Mouse (Mus musculus) limb, embryonic 15.5 days (tissue): ENCODE measurements around the gene Fbn1. TPM values are rescaled to one million over a fixed set of nuclear protein-coding genes. Genes with fewer than 3 reads are reported as not detected.
"Not testable (repeated sequence)": the region's sequence is repeated elsewhere in the genome, so short reads cannot be mapped to it uniquely, and the experiment has no call there.

Experiments used
- ATAC-seq: fragments of 200-750 bp; cut with Nextera tagmentation; 2 replicates; pipeline ENCODE4 v1.8.0; 2017; ENCODE audit warnings: low read depth, moderate TSS enrichment; ENCODE audit not compliant: insufficient number of reproducible peaks, low FRiP score, low TSS enrichment
- H3K27ac ChIP-seq: fragments of 300-500 bp; sonication (generic); 2 replicates; pipeline ENCODE4 v1.5.1; 2015; ENCODE audit warnings: moderate library complexity, mild to moderate bottlenecking, inconsistent platforms
- H3K27me3 ChIP-seq: fragments of 300-500 bp; sonication (generic); 2 replicates; pipeline ENCODE4 v1.6.1; 2015; ENCODE audit warnings: inconsistent platforms
- H3K36me3 ChIP-seq: fragments of 300-500 bp; sonication (generic); 2 replicates; pipeline ENCODE4 v1.6.1; 2015; ENCODE audit warnings: inconsistent platforms
- H3K4me1 ChIP-seq: fragments of 300-500 bp; sonication (generic); 2 replicates; pipeline ENCODE4 v1.6.1; 2015; ENCODE audit warnings: inconsistent platforms
- H3K4me2 ChIP-seq: fragments of 300-500 bp; sonication (generic); 2 replicates; pipeline ENCODE4 v1.6.1; 2015; ENCODE audit warnings: mild to moderate bottlenecking, inconsistent platforms
- H3K4me3 ChIP-seq: fragments of 300-500 bp; sonication (generic); 2 replicates; pipeline ENCODE4 v1.5.1; 2015; ENCODE audit warnings: mild to moderate bottlenecking, inconsistent platforms
- H3K9ac ChIP-seq: fragments of 300-500 bp; sonication (generic); 2 replicates; pipeline ENCODE4 v1.6.1; 2015; ENCODE audit warnings: inconsistent platforms
- H3K9me3 ChIP-seq: fragments of 300-500 bp; sonication (generic); 2 replicates; pipeline ENCODE4 v1.6.1; 2016; ENCODE audit warnings: inconsistent platforms
- WGBS: fragments of 180-500 bp; shearing (Covaris S2); methylation state at CpG from one replicate; pipeline ENCODE4 v1.1.7; 2015; 5-methylcytosine and 5-hydroxymethylcytosine counted together
- polyA plus RNA-seq: library from polyadenylated mRNA; unstranded; fragments of >200 nt; fragmentation: Nextera tagmentation; extraction: Ambion mirVana; gene quantifications from 2 replicates; pipeline ENCODE4 v1.2.1, GENCODE M21; 2015

Gene Fbn1
- polyA plus RNA-seq, 1 experiment from 2014 or later: 31.2 TPM

GRCm38 (mm10) chr2:125298841-125299240, 209.0 kb downstream of the Fbn1 start:
- H3K4me2 ChIP-seq: no peak overlapping the region
- H3K4me3 ChIP-seq: no peak overlapping the region
- H3K36me3 ChIP-seq: peaks cover 18% of the 10 kb centered on the region
- H3K27ac ChIP-seq: no peak overlapping the region
- H3K27me3 ChIP-seq: no peaks in the 10 kb centered on the region
- H3K4me1 ChIP-seq: peaks cover 8% of the 10 kb centered on the region; the same call in 1 of the 2 replicates
- 87% methylated on average over 1 of the region's 1 CpGs for WGBS
- H3K9ac ChIP-seq: no peak overlapping the region
- no peak for ATAC-seq
- no peaks in the 10 kb centered on the region for H3K9me3 ChIP-seq

DNA sequence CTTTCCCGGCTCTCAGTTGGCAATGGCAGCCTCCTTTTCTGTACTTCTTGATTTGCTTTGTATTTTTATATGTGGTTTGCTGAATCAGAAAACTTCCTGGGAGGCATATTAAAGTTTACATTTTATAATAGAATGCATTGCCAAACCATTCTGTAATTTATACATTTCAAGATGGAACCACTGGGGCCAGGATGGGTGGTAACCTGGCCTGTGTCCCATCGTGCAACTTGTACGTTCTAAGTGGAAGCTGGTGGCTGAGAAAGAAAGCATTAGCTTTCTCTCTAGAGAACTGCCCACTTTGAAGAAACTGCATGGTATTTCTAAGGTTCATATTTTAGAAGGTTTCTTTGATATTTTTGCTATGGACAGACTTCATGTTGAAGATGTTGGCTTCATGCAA, 212.3 kb downstream of the Fbn1 start:
- Histone ChIP-seq H3K4me3 (no peak overlapping the region), H3K27me3 (no peaks in the 10 kb centered on the region), H3K4me2 (no peak overlapping the region), H3K9ac (no peak overlapping the region), H3K9me3 (no peaks in the 10 kb centered on the region), H3K27ac (peak overlapping the region; percentile 27; the same call in 1 of the 2 replicates), H3K4me1 (peaks cover 14% of the 10 kb centered on the region), H3K36me3 (0 out of 2 replicates have a peak, but pooled peaks cover under 1% of the 10 kb centered on the region)
- no peak for ATAC-seq
- 57% methylated on average over 3 of the region's 3 CpGs for WGBS

DNA sequence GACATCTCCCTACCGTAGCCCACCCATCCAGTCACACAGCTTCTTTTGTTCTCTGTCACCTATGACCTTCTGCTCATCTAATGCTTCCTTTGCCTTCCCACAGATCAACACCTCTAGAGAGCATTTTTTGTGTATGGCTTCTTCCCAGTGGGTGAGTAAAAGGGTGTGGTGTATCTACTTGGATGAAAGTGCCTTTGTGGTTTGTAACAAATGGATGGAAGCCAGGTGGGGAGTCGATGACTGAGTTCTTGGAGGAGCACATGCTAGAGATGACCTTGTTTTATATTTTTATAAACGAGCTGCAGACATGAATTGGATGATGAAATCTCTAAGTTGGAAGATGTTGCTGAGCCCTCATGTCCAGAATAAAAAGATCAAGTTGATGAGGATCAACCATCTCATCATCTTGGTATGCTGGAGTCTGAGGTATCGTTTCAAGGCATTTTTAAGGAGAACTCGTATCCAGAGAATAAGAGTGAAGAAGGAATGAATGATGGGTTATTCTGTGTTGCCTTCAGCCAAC, 213.8 kb downstream of the Fbn1 start:
- Histone ChIP-seq H3K27ac (no peak overlapping the region), H3K4me3 (no peak overlapping the region), H3K9ac (no peak overlapping the region), H3K4me2 (no peak overlapping the region), H3K9me3 (no peaks in the 10 kb centered on the region), H3K36me3 (no peaks in the 10 kb centered on the region), H3K4me1 (peaks cover 19% of the 10 kb centered on the region), H3K27me3 (no peaks in the 10 kb centered on the region)
- ATAC-seq: 0 out of 2 replicates have a peak, but pooled peaks have one; percentile 25
- WGBS: 70% methylated on average over 5 of the region's 5 CpGs

DNA sequence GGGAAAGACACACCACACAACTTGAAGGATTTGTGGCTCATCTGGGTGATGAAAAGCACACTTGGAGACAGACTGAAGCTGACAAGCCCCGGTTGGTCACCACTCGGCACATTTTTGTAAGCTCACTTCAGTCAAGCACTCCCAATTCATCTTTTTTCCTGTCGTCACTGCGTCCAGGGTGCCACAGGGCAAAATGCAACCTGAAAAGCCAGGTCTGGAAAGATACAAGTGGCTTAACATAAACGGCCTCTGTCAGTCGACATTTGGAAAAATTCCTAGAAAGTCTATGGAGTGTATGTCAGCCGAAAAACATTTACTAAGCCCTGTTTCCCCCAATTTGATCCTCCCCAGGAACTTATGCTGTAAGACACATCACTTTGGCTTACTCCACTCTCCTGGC, 215.2 kb downstream of the Fbn1 start:
- no peak overlapping the region for H3K27ac ChIP-seq
- H3K9ac ChIP-seq: no peak overlapping the region
- H3K9me3 ChIP-seq: no peaks in the 10 kb centered on the region
- peaks cover 19% of the 10 kb centered on the region for H3K4me1 ChIP-seq
- 62% methylated on average over 7 of the region's 7 CpGs for WGBS
- H3K27me3 ChIP-seq: no peaks in the 10 kb centered on the region
- H3K36me3 ChIP-seq: no peaks in the 10 kb centered on the region
- no peak for ATAC-seq
- no peak overlapping the region for H3K4me2 ChIP-seq
- H3K4me3 ChIP-seq: no peak overlapping the region

DNA sequence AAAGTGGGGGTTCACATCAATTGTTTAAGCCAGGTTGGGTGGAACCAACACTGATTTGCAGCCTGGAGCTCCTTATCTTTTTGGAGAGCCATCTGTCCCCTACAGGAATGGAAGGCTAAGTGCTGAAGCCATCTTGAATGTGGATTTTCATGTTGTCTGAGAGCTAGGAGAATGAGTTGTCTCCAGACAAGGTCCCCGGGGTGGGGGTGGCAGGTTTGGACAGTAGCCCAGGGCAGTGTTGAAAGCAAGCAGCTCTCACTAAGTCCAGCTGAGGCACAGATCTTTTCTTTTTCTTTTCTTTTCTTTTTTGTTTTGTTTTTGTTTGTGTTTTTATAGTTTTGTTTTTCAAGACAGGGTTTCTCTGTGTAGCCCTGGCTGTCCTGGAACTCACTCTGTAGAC, 216.7 kb downstream of the Fbn1 start:
- ATAC-seq: no peak
- Histone ChIP-seq H3K27ac (peak overlapping the region; percentile 22), H3K36me3 (no peaks in the 10 kb centered on the region), H3K9ac (no peak overlapping the region), H3K4me3 (no peak overlapping the region), H3K4me2 (no peak overlapping the region), H3K4me1 (peaks cover 19% of the 10 kb centered on the region), H3K27me3 (no peaks in the 10 kb centered on the region), H3K9me3 (no peaks in the 10 kb centered on the region)
- WGBS: 60% methylated on average over 1 of the region's 1 CpGs

GRCm38 (mm10) chr2:125290197-125290965, 217.4 kb downstream of the Fbn1 start:
- H3K9me3 ChIP-seq: no peaks in the 10 kb centered on the region
- no peaks in the 10 kb centered on the region for H3K27me3 ChIP-seq
- ATAC-seq: peak; percentile 76
- H3K4me3 ChIP-seq: no peak overlapping the region
- no peak overlapping the region for H3K9ac ChIP-seq
- no peaks in the 10 kb centered on the region for H3K36me3 ChIP-seq
- peak overlapping the region; percentile 23; the same call in 1 of the 2 replicates for H3K27ac ChIP-seq
- WGBS: 36% methylated on average over 10 of the region's 10 CpGs
- peaks cover 19% of the 10 kb centered on the region for H3K4me1 ChIP-seq
- no peak overlapping the region for H3K4me2 ChIP-seq

GRCm38 (mm10) chr2:125285777-125286176, 222.0 kb downstream of the Fbn1 start:
- 80% methylated on average over 4 of the region's 4 CpGs for WGBS
- no peak for ATAC-seq

DNA sequence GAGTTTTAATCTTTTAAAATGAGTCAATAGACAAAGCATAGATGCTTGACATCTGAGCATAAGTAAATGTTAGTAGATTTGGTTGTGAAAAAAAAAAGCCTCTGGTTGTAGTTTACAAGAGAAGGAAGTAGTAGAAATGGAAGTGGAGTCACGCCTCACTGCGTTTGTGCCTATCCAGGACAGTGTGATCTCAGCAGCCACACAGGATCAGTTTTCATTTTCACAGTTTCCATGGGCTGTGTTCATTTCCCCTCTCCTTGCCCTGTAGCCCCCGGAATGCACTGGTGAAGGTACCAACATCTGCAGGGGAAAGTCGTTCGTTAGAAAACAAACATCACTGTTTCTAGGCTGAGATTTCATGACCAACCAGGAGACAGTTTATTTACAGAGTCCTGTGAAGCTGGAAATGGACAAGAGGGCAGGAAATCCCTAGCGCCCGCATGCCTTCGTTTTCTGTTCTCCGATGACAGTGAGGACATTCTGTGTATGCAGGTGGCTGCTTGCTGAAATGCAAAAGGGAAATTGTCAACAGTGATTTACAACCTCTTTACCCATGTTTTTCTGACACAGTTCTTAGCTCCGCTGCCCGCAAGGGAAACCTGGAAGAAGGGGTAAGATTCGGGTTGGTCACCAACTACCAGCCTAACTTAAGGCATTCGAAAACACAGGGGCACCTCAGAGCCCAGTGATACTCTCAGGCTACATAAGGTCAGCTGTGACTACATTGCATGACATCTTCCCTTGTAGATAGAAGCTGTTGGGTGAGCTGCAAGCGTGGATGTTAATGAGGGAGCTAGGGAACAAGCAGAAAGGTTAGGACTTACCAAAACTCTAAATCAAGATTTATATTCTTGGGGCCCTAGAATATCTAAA, 225.2 kb downstream of the Fbn1 start:
- H3K9me3 ChIP-seq: no peaks in the 10 kb centered on the region
- peaks cover 5% of the 10 kb centered on the region; the same call in 1 of the 2 replicates for H3K4me1 ChIP-seq
- H3K9ac ChIP-seq: no peak overlapping the region
- no peaks in the 10 kb centered on the region for H3K27me3 ChIP-seq
- no peak overlapping the region for H3K27ac ChIP-seq
- no peak overlapping the region for H3K4me3 ChIP-seq
- ATAC-seq: no peak
- no peaks in the 10 kb centered on the region for H3K36me3 ChIP-seq
- 40% methylated on average over 14 of the region's 14 CpGs for WGBS
- no peak overlapping the region for H3K4me2 ChIP-seq

More at GRCm38 (mm10) chr2:125285777-125286176, 222.0 kb downstream of the Fbn1 start:
- Histone ChIP-seq H3K4me2 (no peak overlapping the region), H3K4me1 (peaks cover 13% of the 10 kb centered on the region), H3K9me3 (no peaks in the 10 kb centered on the region), H3K4me3 (no peak overlapping the region), H3K36me3 (no peaks in the 10 kb centered on the region), H3K9ac (no peak overlapping the region), H3K27ac (no peak overlapping the region), H3K27me3 (no peaks in the 10 kb centered on the region)

- H3K9me3 ChIP-seq, H3K4me1 ChIP-seq, H3K4me3 ChIP-seq, H3K27ac ChIP-seq, H3K36me3 ChIP-seq, H3K27me3 ChIP-seq, ATAC-seq, H3K9ac ChIP-seq, H3K4me2 ChIP-seq: not testable (repeated sequence)
- WGBS: 71% methylated on average over 9 of the region's 9 CpGs
These were observed 227.8 kb downstream of the Fbn1 start for GRCm38 (mm10) chr2:125279995-125280394.

DNA sequence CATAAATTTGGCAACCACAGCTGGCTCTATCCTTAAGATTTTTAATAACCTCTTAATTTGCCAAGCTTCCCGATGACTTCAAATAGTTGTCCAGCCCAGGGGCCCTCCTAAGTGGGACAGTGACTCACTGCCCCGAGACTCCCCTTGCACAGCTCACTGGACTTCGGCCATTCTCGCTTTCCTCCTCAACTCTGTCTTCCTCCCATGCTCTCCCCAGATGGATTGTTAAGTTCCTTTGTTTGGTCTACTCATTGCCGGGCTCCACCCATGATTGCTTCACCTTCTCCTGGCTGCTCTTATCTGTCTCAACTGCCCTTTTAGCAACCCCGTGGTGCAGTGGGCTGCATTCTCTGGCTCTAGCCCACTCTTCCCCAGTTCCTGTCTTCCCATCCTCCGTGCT, 229.3 kb downstream of the Fbn1 start:
- 63% methylated on average over 7 of the region's 7 CpGs for WGBS
- no peak overlapping the region for H3K4me2 ChIP-seq
- no peak overlapping the region for H3K27ac ChIP-seq
- no peaks in the 10 kb centered on the region for H3K9me3 ChIP-seq
- no peaks in the 10 kb centered on the region for H3K36me3 ChIP-seq
- H3K27me3 ChIP-seq: no peaks in the 10 kb centered on the region
- no peak overlapping the region for H3K4me3 ChIP-seq
- H3K9ac ChIP-seq: no peak overlapping the region
- ATAC-seq: no peak
- H3K4me1 ChIP-seq: peaks cover 9% of the 10 kb centered on the region

DNA sequence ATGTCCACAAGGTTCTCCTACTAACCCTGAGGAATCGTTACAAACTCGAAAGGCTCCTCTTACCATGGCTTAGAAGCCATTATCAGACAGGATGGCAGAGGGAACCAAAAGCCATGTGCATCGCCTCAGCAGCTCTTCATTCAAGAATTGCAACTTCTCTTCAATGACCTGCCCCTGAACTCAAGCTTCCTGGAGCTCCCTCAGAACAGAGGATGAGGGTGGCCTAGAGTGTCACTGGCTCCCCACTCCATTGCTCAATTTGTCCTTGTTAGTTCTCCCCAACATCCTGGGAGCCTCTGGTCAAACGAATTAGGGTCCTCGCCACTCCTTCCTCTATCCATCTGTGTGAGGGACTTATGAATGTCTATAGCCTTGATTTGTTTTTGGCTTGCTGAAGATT, 231.1 kb downstream of the Fbn1 start:
- Histone ChIP-seq H3K9ac (no peak overlapping the region), H3K4me1 (peaks cover 4% of the 10 kb centered on the region), H3K36me3 (no peaks in the 10 kb centered on the region), H3K9me3 (no peaks in the 10 kb centered on the region), H3K27ac (no peak overlapping the region), H3K4me2 (no peak overlapping the region), H3K27me3 (no peaks in the 10 kb centered on the region), H3K4me3 (no peak overlapping the region)
- ATAC-seq: no peak
- 86% methylated on average over 5 of the region's 5 CpGs for WGBS

DNA sequence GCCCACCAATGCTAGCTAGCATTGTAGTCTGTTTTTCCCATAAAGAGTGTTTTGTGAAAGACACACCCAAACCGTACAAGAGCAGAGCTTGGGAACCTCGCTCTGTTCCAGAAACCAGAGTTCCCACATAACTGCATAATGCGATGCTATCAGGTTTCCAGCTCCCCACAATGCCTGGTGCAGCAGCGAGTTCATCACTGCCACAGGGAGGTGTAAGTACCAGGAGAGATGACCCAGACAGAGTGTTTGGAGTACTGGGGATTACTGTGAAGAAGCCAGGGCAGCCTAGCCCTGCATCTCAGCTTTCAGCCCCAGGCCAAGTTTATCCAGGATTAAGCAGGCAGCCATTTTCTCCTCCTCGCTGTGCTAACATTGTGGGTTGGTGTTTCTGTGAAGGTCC, 232.2 kb downstream of the Fbn1 start:
- Histone ChIP-seq H3K4me3 (no peak overlapping the region), H3K4me1 (peaks cover 4% of the 10 kb centered on the region), H3K4me2 (no peak overlapping the region), H3K27ac (peak overlapping the region; percentile 63; the same call in 1 of the 2 replicates), H3K27me3 (no peaks in the 10 kb centered on the region), H3K36me3 (no peaks in the 10 kb centered on the region), H3K9me3 (no peaks in the 10 kb centered on the region; the same call in 1 of the 2 replicates), H3K9ac (no peak overlapping the region)
- no peak for ATAC-seq
- 30% methylated on average over 5 of the region's 5 CpGs for WGBS
